Mouse (Mus musculus): ENCODE measurements around the gene Kctd12. TPM values are rescaled to one million over a fixed set of nuclear protein-coding genes. Genes with fewer than 3 reads are reported as not detected.

Kctd12 gene
- polyA plus RNA-seq, 1 experiment from 2014 or later: 9.0 TPM

GRCm38 (mm10) chr14:102968824-102969223 lies 13.6 kb downstream of the Kctd12 start:
- Histone ChIP-seq H3K9ac (replicated peaks; ENCODE audit: low read length) (no peak overlapping the region), H3K9me3 (ENCODE audit: low read length) (no peaks in the 10 kb centered on the region), H3K27me3 (ENCODE audit: insufficient read depth, low read length) (no peaks in the 10 kb centered on the region), H3K4me3 (ENCODE audit: low read length) (no peak overlapping the region), H3K4me2 (replicated peaks; ENCODE audit: low read depth, low read length) (no peak overlapping the region), H3K27ac (ENCODE audit: low read length) (no peak overlapping the region), H3K36me3 (ENCODE audit: insufficient read depth, low read length) (no peaks in the 10 kb centered on the region), H3K4me1 (ENCODE audit: insufficient read depth, low read length) (no peaks in the 10 kb centered on the region)
- WGBS: 59% methylated on average over 5 of the region's 5 CpGs
- no peak for ATAC-seq (ENCODE audit: low FRiP score, low TSS enrichment)

- WGBS: 76% methylated on average over 7 of the region's 7 CpGs
- Histone ChIP-seq H3K9ac (replicated peaks; ENCODE audit: low read length) (no peak overlapping the region), H3K36me3 (ENCODE audit: insufficient read depth, low read length) (no peaks in the 10 kb centered on the region), H3K4me1 (ENCODE audit: insufficient read depth, low read length) (no peaks in the 10 kb centered on the region), H3K4me3 (ENCODE audit: low read length) (no peak overlapping the region), H3K4me2 (replicated peaks; ENCODE audit: low read depth, low read length) (no peak overlapping the region), H3K9me3 (ENCODE audit: low read length) (no peaks in the 10 kb centered on the region), H3K27me3 (ENCODE audit: insufficient read depth, low read length) (no peaks in the 10 kb centered on the region), H3K27ac (ENCODE audit: low read length) (no peak overlapping the region)
- no peak for ATAC-seq (ENCODE audit: low FRiP score, low TSS enrichment)
Observed at GRCm38 (mm10) chr14:102966241-102966640, 16.2 kb downstream of the Kctd12 start.

DNA sequence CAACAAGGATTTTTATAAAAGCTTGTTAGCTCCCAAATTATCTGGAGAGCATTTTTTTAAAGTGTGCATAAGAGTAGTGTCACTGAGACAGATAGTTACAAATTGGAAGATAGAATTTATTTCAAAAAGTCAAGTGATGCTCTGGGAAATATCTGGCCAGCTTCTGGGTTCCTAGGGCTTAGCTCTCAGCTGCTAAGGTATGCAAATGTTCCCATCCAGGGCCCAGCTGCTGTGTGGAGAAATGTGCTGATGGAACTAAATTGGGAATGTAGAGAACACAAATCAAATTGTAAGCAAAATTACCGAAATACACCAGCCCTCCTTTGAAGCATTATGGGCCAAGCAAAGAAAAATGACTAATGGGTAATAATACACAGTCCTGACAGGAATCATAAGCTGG lies 16.6 kb downstream of the Kctd12 start:
- H3K27me3 ChIP-seq (ENCODE audit: insufficient read depth, low read length): no peaks in the 10 kb centered on the region
- H3K36me3 ChIP-seq (ENCODE audit: insufficient read depth, low read length): no peaks in the 10 kb centered on the region
- no peak overlapping the region for H3K27ac ChIP-seq (ENCODE audit: low read length)
- no peak overlapping the region for H3K9ac ChIP-seq (replicated peaks; ENCODE audit: low read length)
- WGBS: 62% methylated on average over 1 of the region's 1 CpGs
- H3K9me3 ChIP-seq (ENCODE audit: low read length): no peaks in the 10 kb centered on the region
- ATAC-seq (ENCODE audit: low FRiP score, low TSS enrichment): no peak
- H3K4me3 ChIP-seq (ENCODE audit: low read length): no peak overlapping the region
- no peak overlapping the region for H3K4me2 ChIP-seq (replicated peaks; ENCODE audit: low read depth, low read length)
- no peaks in the 10 kb centered on the region for H3K4me1 ChIP-seq (ENCODE audit: insufficient read depth, low read length)

DNA sequence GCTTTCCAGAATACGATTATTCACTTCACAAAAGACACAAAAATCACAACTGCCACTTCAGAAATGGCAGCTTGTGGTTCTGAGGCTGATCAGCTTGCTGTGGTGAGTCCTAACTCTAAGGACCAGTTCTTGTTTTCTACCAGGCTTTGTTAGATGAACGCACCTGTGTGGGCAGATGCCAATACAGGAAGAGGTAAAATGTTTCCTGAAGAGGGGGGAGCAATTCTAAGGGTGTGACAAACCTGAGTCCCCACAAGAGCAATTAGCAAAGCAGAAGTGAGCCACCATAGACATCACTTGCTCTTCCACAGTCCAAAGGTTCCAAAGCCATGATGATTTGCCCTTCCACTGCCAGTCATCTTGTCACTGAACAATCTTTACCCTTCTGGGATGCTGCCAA lies 20.4 kb downstream of the Kctd12 start:
- Histone ChIP-seq H3K27me3 (ENCODE audit: insufficient read depth, low read length) (no peaks in the 10 kb centered on the region), H3K4me1 (ENCODE audit: insufficient read depth, low read length) (no peaks in the 10 kb centered on the region), H3K27ac (ENCODE audit: low read length) (no peak overlapping the region), H3K9ac (replicated peaks; ENCODE audit: low read length) (no peak overlapping the region), H3K36me3 (ENCODE audit: insufficient read depth, low read length) (no peaks in the 10 kb centered on the region), H3K4me2 (replicated peaks; ENCODE audit: low read depth, low read length) (no peak overlapping the region), H3K4me3 (ENCODE audit: low read length) (no peak overlapping the region), H3K9me3 (ENCODE audit: low read length) (no peaks in the 10 kb centered on the region)
- 85% methylated on average over 2 of the region's 2 CpGs for WGBS
- ATAC-seq (ENCODE audit: low FRiP score, low TSS enrichment): no peak

DNA sequence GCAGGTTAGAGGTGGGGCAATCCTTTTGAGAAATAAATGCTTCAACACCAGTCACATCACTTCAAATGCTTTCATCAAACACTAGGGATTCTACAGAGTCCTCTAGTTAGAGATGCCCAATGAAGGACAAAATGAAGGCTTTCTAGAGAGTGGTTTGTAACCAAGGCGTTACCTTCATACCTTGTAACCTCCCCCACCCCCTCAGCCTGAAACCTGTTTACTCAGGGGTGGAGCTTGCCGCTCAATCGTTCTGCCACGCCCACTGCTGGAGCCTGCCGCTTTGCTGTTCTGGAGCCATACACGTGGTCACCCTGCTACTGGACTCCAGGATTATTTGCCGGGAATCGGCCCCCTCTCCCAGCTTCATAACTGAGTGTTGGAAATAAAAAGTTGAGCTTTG lies 28.9 kb downstream of the Kctd12 start:
- Histone ChIP-seq H3K9ac (replicated peaks; ENCODE audit: low read length) (no peak overlapping the region), H3K4me3 (ENCODE audit: low read length) (no peak overlapping the region), H3K4me2 (replicated peaks; ENCODE audit: low read depth, low read length) (no peak overlapping the region), H3K27me3 (ENCODE audit: insufficient read depth, low read length) (no peaks in the 10 kb centered on the region), H3K4me1 (ENCODE audit: insufficient read depth, low read length) (no peaks in the 10 kb centered on the region), H3K36me3 (ENCODE audit: insufficient read depth, low read length) (no peaks in the 10 kb centered on the region), H3K27ac (ENCODE audit: low read length) (no peak overlapping the region), H3K9me3 (ENCODE audit: low read length) (no peaks in the 10 kb centered on the region)
- 20% methylated on average over 8 of the region's 8 CpGs for WGBS
- no peak for ATAC-seq (ENCODE audit: low FRiP score, low TSS enrichment)

- no peaks in the 10 kb centered on the region for H3K36me3 ChIP-seq (ENCODE audit: insufficient read depth, low read length)
- H3K4me1 ChIP-seq (ENCODE audit: insufficient read depth, low read length): no peaks in the 10 kb centered on the region
- no peaks in the 10 kb centered on the region for H3K27me3 ChIP-seq (ENCODE audit: insufficient read depth, low read length)
- no peak overlapping the region for H3K4me2 ChIP-seq (replicated peaks; ENCODE audit: low read depth, low read length)
- H3K4me3 ChIP-seq (ENCODE audit: low read length): no peak overlapping the region
- no peaks in the 10 kb centered on the region for H3K9me3 ChIP-seq (ENCODE audit: low read length)
- no peak overlapping the region for H3K27ac ChIP-seq (ENCODE audit: low read length)
- no peak for ATAC-seq (ENCODE audit: low FRiP score, low TSS enrichment)
- H3K9ac ChIP-seq (replicated peaks; ENCODE audit: low read length): no peak overlapping the region
- WGBS: 77% methylated on average over 1 of the region's 1 CpGs
Observed at GRCm38 (mm10) chr14:102951974-102952373, 30.5 kb downstream of the Kctd12 start.

DNA sequence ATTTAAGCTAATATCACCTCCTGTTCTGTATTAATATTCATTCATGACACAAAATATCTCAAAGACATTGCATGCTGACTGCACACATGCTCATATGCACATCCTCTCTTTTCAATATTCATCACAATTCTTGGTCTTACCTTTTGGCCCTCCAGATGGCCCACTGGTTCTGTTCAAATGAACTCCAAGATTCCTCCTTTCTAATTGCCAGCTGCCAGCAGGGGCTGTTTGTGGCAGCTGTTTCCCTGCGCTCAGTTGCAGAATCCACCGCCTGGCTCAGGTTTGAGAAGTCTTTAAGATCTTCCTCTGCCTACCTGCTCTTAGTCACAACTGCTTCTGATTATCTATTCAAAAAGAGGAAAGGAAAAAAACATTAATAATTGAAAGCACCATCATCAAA lies 34.6 kb downstream of the Kctd12 start:
- Histone ChIP-seq H3K4me2 (replicated peaks; ENCODE audit: low read depth, low read length) (no peak overlapping the region), H3K36me3 (ENCODE audit: insufficient read depth, low read length) (no peaks in the 10 kb centered on the region), H3K27me3 (ENCODE audit: insufficient read depth, low read length) (no peaks in the 10 kb centered on the region), H3K4me1 (ENCODE audit: insufficient read depth, low read length) (no peaks in the 10 kb centered on the region), H3K9ac (replicated peaks; ENCODE audit: low read length) (no peak overlapping the region), H3K9me3 (ENCODE audit: low read length) (no peaks in the 10 kb centered on the region), H3K27ac (ENCODE audit: low read length) (no peak overlapping the region), H3K4me3 (ENCODE audit: low read length) (no peak overlapping the region)
- ATAC-seq (ENCODE audit: low FRiP score, low TSS enrichment): no peak
- WGBS: 84% methylated on average over 2 of the region's 2 CpGs

DNA sequence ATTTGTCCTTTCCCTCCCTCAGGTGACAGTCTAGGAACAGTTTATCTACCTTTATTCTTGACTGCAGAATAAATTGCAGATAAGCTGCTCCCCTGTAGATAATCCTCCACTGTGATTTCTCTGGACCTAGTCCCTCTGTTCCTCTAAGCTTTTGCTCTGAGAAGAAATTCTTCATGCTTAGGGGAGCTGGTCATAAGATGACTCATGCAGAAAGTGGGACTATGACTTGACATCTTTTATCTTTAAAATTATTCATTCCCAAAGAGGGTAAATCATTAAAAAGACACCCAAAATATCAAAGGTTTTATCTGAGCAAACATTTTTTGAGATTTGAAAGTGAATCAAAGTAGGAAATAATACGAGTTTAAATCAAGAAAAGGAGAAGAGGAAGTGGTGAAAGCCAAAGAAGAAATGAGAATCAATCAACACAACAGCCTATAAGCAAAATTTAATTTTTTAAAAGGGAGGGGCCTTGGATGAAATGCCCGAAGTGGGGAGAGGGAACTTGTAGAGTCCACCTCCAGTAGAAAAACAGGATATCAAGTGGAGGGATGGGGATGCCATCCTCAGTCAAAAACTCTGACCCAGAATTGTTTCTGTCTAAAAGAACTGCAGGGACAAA lies 40.1 kb downstream of the Kctd12 start:
- Histone ChIP-seq H3K9me3 (ENCODE audit: low read length) (no peaks in the 10 kb centered on the region), H3K36me3 (ENCODE audit: insufficient read depth, low read length) (no peaks in the 10 kb centered on the region), H3K4me2 (replicated peaks; ENCODE audit: low read depth, low read length) (no peak overlapping the region), H3K4me3 (ENCODE audit: low read length) (no peak overlapping the region), H3K9ac (replicated peaks; ENCODE audit: low read length) (no peak overlapping the region), H3K27me3 (ENCODE audit: insufficient read depth, low read length) (no peaks in the 10 kb centered on the region), H3K4me1 (ENCODE audit: insufficient read depth, low read length) (no peaks in the 10 kb centered on the region), H3K27ac (ENCODE audit: low read length) (no peak overlapping the region)
- ATAC-seq (ENCODE audit: low FRiP score, low TSS enrichment): no peak
- 70% methylated on average over 2 of the region's 2 CpGs for WGBS

GRCm38 (mm10) chr14:102934878-102935277 lies 47.6 kb downstream of the Kctd12 start:
- 66% methylated on average over 2 of the region's 2 CpGs for WGBS
- H3K4me1 ChIP-seq (ENCODE audit: insufficient read depth, low read length): no peaks in the 10 kb centered on the region
- no peak overlapping the region for H3K9ac ChIP-seq (replicated peaks; ENCODE audit: low read length)
- no peak overlapping the region for H3K27ac ChIP-seq (ENCODE audit: low read length)
- no peak overlapping the region for H3K4me2 ChIP-seq (replicated peaks; ENCODE audit: low read depth, low read length)
- no peaks in the 10 kb centered on the region for H3K36me3 ChIP-seq (ENCODE audit: insufficient read depth, low read length)
- H3K9me3 ChIP-seq (ENCODE audit: low read length): no peaks in the 10 kb centered on the region
- no peak for ATAC-seq (ENCODE audit: low FRiP score, low TSS enrichment)
- no peak overlapping the region for H3K4me3 ChIP-seq (ENCODE audit: low read length)
- H3K27me3 ChIP-seq (ENCODE audit: insufficient read depth, low read length): no peaks in the 10 kb centered on the region

DNA sequence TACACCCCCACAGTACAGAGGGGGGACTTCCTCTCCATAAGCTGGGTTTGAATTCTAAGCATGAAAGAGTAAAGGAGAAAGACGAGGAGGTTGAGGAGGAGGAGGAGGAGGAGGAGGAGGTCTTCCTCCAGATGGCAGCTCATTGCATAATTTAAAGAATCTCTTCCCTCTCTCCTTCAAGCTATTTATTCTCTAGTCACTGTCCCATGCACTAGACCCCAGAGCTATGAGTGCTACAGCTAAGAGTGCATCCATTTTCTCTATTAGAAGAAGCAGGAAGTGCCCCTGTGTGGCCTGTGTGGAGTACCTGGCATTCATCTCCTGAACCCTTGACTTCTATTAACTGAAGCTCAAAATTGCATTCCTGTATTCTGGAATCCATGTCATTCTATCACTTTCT lies 51.5 kb downstream of the Kctd12 start:
- H3K27ac ChIP-seq (ENCODE audit: low read length): no peak overlapping the region
- 58% methylated on average over 1 of the region's 1 CpGs for WGBS
- H3K36me3 ChIP-seq (ENCODE audit: insufficient read depth, low read length): no peaks in the 10 kb centered on the region
- no peaks in the 10 kb centered on the region for H3K27me3 ChIP-seq (ENCODE audit: insufficient read depth, low read length)
- H3K4me2 ChIP-seq (replicated peaks; ENCODE audit: low read depth, low read length): no peak overlapping the region
- H3K4me3 ChIP-seq (ENCODE audit: low read length): no peak overlapping the region
- no peak overlapping the region for H3K9ac ChIP-seq (replicated peaks; ENCODE audit: low read length)
- no peak for ATAC-seq (ENCODE audit: low FRiP score, low TSS enrichment)
- H3K9me3 ChIP-seq (ENCODE audit: low read length): no peaks in the 10 kb centered on the region
- H3K4me1 ChIP-seq (ENCODE audit: insufficient read depth, low read length): no peaks in the 10 kb centered on the region
